8 mouse cellular contexts compared by ENCODE assay signal in genomic region chr7:80339793-80340628, GRCm38 (mm10). TPM values are rescaled to one million over a fixed set of nuclear protein-coding genes. Genes with fewer than 3 reads are reported as not detected.
DNase-seq lines count a peak whose midpoint lies in the region; ATAC-seq and TF ChIP-seq lines count a peak whose summit lies in the region.

No protein-coding gene starts in this region.

- no peaks in the 10 kb centered on the region for H3K9me3 ChIP-seq in embryonic facial prominence, embryonic 13.5 days
- no peaks in the 10 kb centered on the region for H3K9me3 ChIP-seq in limb, embryonic 14.5 days (ENCODE audit: control insufficient read depth, low read length)
- no peaks in the 10 kb centered on the region for H3K9me3 ChIP-seq in midbrain, postnatal 0 days (ENCODE audit: low read length)

- TF ChIP-seq POLR2A in limb, embryonic 14.5 days (IDR thresholded peaks at IDR 0.05; ENCODE audit: borderline replicate concordance, extremely low read depth, insufficient read depth, insufficient read length) = peak; percentile 81; the same call in 1 of the 2 replicates

- peak; percentile 97 for ATAC-seq in embryonic facial prominence, embryonic 13.5 days (ENCODE audit: insufficient number of reproducible peaks, insufficient read depth, low FRiP score, low TSS enrichment, low read depth)
- peak; percentile 96 for ATAC-seq in limb, embryonic 14.5 days (ENCODE audit: low FRiP score, low read depth)
- ATAC-seq in midbrain, postnatal 0 days (ENCODE audit: low FRiP score) = peak; percentile 96

- peak overlapping the region; percentile 91 for H3K4me2 ChIP-seq in embryonic facial prominence, embryonic 13.5 days
- peak overlapping the region; percentile 88 for H3K4me2 ChIP-seq in limb, embryonic 14.5 days (replicated peaks; ENCODE audit: low read depth, low read length, severe bottlenecking)
- peak overlapping the region; percentile 82 for H3K4me2 ChIP-seq in midbrain, postnatal 0 days (ENCODE audit: low read depth, low read length, poor library complexity, severe bottlenecking)

- H3K27me3 ChIP-seq in embryonic facial prominence, embryonic 13.5 days = no peaks in the 10 kb centered on the region
- no peaks in the 10 kb centered on the region for H3K27me3 ChIP-seq in limb, embryonic 14.5 days (ENCODE audit: control insufficient read depth, insufficient read depth, low read length)
- H3K27me3 ChIP-seq in midbrain, postnatal 0 days (ENCODE audit: insufficient read depth, low read length) = no peaks in the 10 kb centered on the region

- DNase-seq in 3134 (ENCODE audit: extremely low read depth, insufficient read length, low spot score) = peak; percentile 92
- peak; percentile 99 for DNase-seq in adrenal gland, postnatal 36 days
- DNase-seq in heart, adult 8-10 months (ENCODE audit: low spot score) = peak; percentile 98
- DNase-seq in kidney, adult 9 months = peak; percentile 99
- peak; percentile 97 for DNase-seq in limb, embryonic 14.5 days (ENCODE audit: low spot score)
- DNase-seq in midbrain, postnatal 0 days (ENCODE audit: low spot score) = peak; percentile 97
- peak; percentile 96 to 98 for DNase-seq in spleen, postnatal 14 days (ENCODE audit: low spot score in 2 of 2)

- peak; percentile 91 for TF ChIP-seq CTCF in midbrain, postnatal 0 days (IDR thresholded peaks at IDR 0.05)

- H3K4me3 ChIP-seq in embryonic facial prominence, embryonic 13.5 days = peak overlapping the region; percentile 66
- H3K4me3 ChIP-seq in limb, embryonic 14.5 days (replicated peaks; ENCODE audit: low read length) = peak overlapping the region; percentile 56
- H3K4me3 ChIP-seq in midbrain, postnatal 0 days (ENCODE audit: low read depth, low read length) = peak overlapping the region; percentile 53

- H3K36me3 ChIP-seq in embryonic facial prominence, embryonic 13.5 days = peaks cover 29% of the 10 kb centered on the region
- peaks cover 22% of the 10 kb centered on the region for H3K36me3 ChIP-seq in limb, embryonic 14.5 days (ENCODE audit: control insufficient read depth, insufficient read depth, low read length)
- H3K36me3 ChIP-seq in midbrain, postnatal 0 days (ENCODE audit: insufficient read depth, low read length) = peaks cover 21% of the 10 kb centered on the region

- peak overlapping the region; percentile 88 for H3K27ac ChIP-seq in embryonic facial prominence, embryonic 13.5 days
- H3K27ac ChIP-seq in limb, embryonic 14.5 days (replicated peaks; ENCODE audit: low read depth, low read length) = peak overlapping the region; percentile 91
- peak overlapping the region; percentile 90 for H3K27ac ChIP-seq in midbrain, postnatal 0 days (ENCODE audit: low read depth, low read length)

- peaks cover 39% of the 10 kb centered on the region for H3K4me1 ChIP-seq in embryonic facial prominence, embryonic 13.5 days
- H3K4me1 ChIP-seq in limb, embryonic 14.5 days (ENCODE audit: control insufficient read depth, insufficient read depth, low read length) = peaks cover 28% of the 10 kb centered on the region
- H3K4me1 ChIP-seq in midbrain, postnatal 0 days (ENCODE audit: insufficient read depth, low read length) = peaks cover 28% of the 10 kb centered on the region; the same call in 1 of the 2 replicates

- H3K9ac ChIP-seq in embryonic facial prominence, embryonic 13.5 days = peak overlapping the region; percentile 78
- H3K9ac ChIP-seq in limb, embryonic 14.5 days (ENCODE audit: low read depth, low read length, severe bottlenecking) = peak overlapping the region; percentile 68
- H3K9ac ChIP-seq in midbrain, postnatal 0 days (replicated peaks; ENCODE audit: low read length, poor library complexity, severe bottlenecking) = peak overlapping the region; percentile 79

- WGBS in embryonic facial prominence, embryonic 13.5 days = under 1% methylated on average over 45 of the region's 45 CpGs
- under 1% methylated on average over 45 of the region's 45 CpGs for WGBS in limb, embryonic 14.5 days
- under 1% methylated on average over 45 of the region's 45 CpGs for WGBS in midbrain, postnatal 0 days

RNA-seq across cellular contexts. Expression of gene Unc45a, which starts 0.8 kb away (rescaled TPM):
- 10 to 100 TPM; 55.0 to 74.8 TPM for total RNA-seq in adrenal gland, postnatal 36 days (2021)
- polyA plus RNA-seq in embryonic facial prominence, embryonic 13.5 days (2015; fragmentation: Nextera tagmentation; extraction: Ambion mirVana) = 49.0 and 53.1 TPM in 2 replicates
- total RNA-seq in heart, adult 8-10 months (2022) = 10 to 100 TPM; 12.2 to 16.0 (median 15.2) TPM
- polyA plus RNA-seq in limb, embryonic 14.5 days (2012; rRNA removed) = 55.1 and 62.6 TPM in 2 replicates
- polyA plus RNA-seq in limb, embryonic 14.5 days (2014; fragmentation: Nextera tagmentation; extraction: Ambion mirVana) = 36.9 and 40.4 TPM in 2 replicates
- total RNA-seq in midbrain, postnatal 0 days (2014; rRNA removed) = 51.0 and 63.3 TPM in 2 replicates
- polyA plus RNA-seq in midbrain, postnatal 0 days (2015; fragmentation: Nextera tagmentation; extraction: Ambion mirVana) = 54.6 and 55.9 TPM in 2 replicates

RNA-seq across cellular contexts. Expression of gene Hddc3, which starts 2.9 kb away (rescaled TPM):
- 10 to 100 TPM; 30.0 to 40.7 TPM for total RNA-seq in adrenal gland, postnatal 36 days (2021)
- polyA plus RNA-seq in embryonic facial prominence, embryonic 13.5 days (2015; fragmentation: Nextera tagmentation; extraction: Ambion mirVana) = 21.6 and 29.0 TPM in 2 replicates
- 10 to 100 TPM; 33.3 to 40.0 (median 35.9) TPM for total RNA-seq in heart, adult 8-10 months (2022)
- 48.8 and 50.4 TPM in 2 replicates for polyA plus RNA-seq in limb, embryonic 14.5 days (2012; rRNA removed)
- 23.1 and 23.8 TPM in 2 replicates for polyA plus RNA-seq in limb, embryonic 14.5 days (2014; fragmentation: Nextera tagmentation; extraction: Ambion mirVana)
- 35.9 and 36.7 TPM in 2 replicates for total RNA-seq in midbrain, postnatal 0 days (2014; rRNA removed)
- polyA plus RNA-seq in midbrain, postnatal 0 days (2015; fragmentation: Nextera tagmentation; extraction: Ambion mirVana) = 15.1 and 16.8 TPM in 2 replicates

RNA-seq across cellular contexts. Expression of gene Rccd1, which starts 15.8 kb away (rescaled TPM):
- total RNA-seq in adrenal gland, postnatal 36 days (2021) = 10 to 100 TPM in 1 of 2 experiments, 1 to 10 TPM in 1; 8.9 to 12.0 TPM
- 15.6 and 17.2 TPM in 2 replicates for polyA plus RNA-seq in embryonic facial prominence, embryonic 13.5 days (2015; fragmentation: Nextera tagmentation; extraction: Ambion mirVana)
- 1 to 10 TPM; 4.6 to 6.4 (median 5.3) TPM for total RNA-seq in heart, adult 8-10 months (2022)
- 22.5 and 26.2 TPM in 2 replicates for polyA plus RNA-seq in limb, embryonic 14.5 days (2012; rRNA removed)
- polyA plus RNA-seq in limb, embryonic 14.5 days (2014; fragmentation: Nextera tagmentation; extraction: Ambion mirVana) = 8.0 and 10.2 TPM in 2 replicates
- total RNA-seq in midbrain, postnatal 0 days (2014; rRNA removed) = 22.7 and 30.6 TPM in 2 replicates
- polyA plus RNA-seq in midbrain, postnatal 0 days (2015; fragmentation: Nextera tagmentation; extraction: Ambion mirVana) = 7.4 and 7.9 TPM in 2 replicates

RNA-seq across cellular contexts. Expression of gene Man2a2, which starts 31.2 kb away (rescaled TPM):
- 10 to 100 TPM; 81.4 to 94.8 TPM for total RNA-seq in adrenal gland, postnatal 36 days (2021)
- 25.3 and 28.7 TPM in 2 replicates for polyA plus RNA-seq in embryonic facial prominence, embryonic 13.5 days (2015; fragmentation: Nextera tagmentation; extraction: Ambion mirVana)
- 10 to 100 TPM; 61.2 to 66.5 (median 62.8) TPM for total RNA-seq in heart, adult 8-10 months (2022)
- polyA plus RNA-seq in limb, embryonic 14.5 days (2012; rRNA removed) = 64.8 and 89.1 TPM in 2 replicates
- 14.8 and 18.4 TPM in 2 replicates for polyA plus RNA-seq in limb, embryonic 14.5 days (2014; fragmentation: Nextera tagmentation; extraction: Ambion mirVana)
- 59.1 and 70.2 TPM in 2 replicates for total RNA-seq in midbrain, postnatal 0 days (2014; rRNA removed)
- polyA plus RNA-seq in midbrain, postnatal 0 days (2015; fragmentation: Nextera tagmentation; extraction: Ambion mirVana) = 13.7 and 16.6 TPM in 2 replicates

RNA-seq across cellular contexts. Expression of gene Prc1, which starts 45.8 kb away (rescaled TPM):
- 10 to 100 TPM; 12.4 to 12.8 TPM for total RNA-seq in adrenal gland, postnatal 36 days (2021)
- 121 and 130 TPM in 2 replicates for polyA plus RNA-seq in embryonic facial prominence, embryonic 13.5 days (2015; fragmentation: Nextera tagmentation; extraction: Ambion mirVana)
- 1 to 10 TPM in 3 of 4 experiments, under 1 TPM in 1; 0.72 to 3.1 (median 1.5) TPM for total RNA-seq in heart, adult 8-10 months (2022)
- polyA plus RNA-seq in limb, embryonic 14.5 days (2012; rRNA removed) = 78.5 and 79.9 TPM in 2 replicates
- 109 and 111 TPM in 2 replicates for polyA plus RNA-seq in limb, embryonic 14.5 days (2014; fragmentation: Nextera tagmentation; extraction: Ambion mirVana)
- total RNA-seq in midbrain, postnatal 0 days (2014; rRNA removed) = 12.9 and 13.2 TPM in 2 replicates
- polyA plus RNA-seq in midbrain, postnatal 0 days (2015; fragmentation: Nextera tagmentation; extraction: Ambion mirVana) = 13.3 and 14.1 TPM in 2 replicates

Comparison
In these comparisons a context has a peak if more than half of its experiments do, and no peak if none do; other contexts are left out.
1. Peak in every context shown above with its lines: DNase-seq, ATAC-seq, H3K4me3 ChIP-seq and H3K27ac ChIP-seq.